Mouse (Mus musculus) megakaryocyte, embryonic 14.5 days (primary cell): ENCODE measurements at regions not wholly inside any gene's neighbourhood (a gene's known extent, or its start where the extent isn't known, plus 50 kb on each side); places are given as distances from the start of the nearest gene placed in this dataset.

Experiments
- H3K27me3 ChIP-seq: replicated peaks from 2 replicates; pipeline ENCODE3; 2012; ENCODE audit warnings: inconsistent platforms
- H3K36me3 ChIP-seq: replicated peaks from 2 replicates; pipeline ENCODE3; 2012; ENCODE audit warnings: low read length, inconsistent platforms, mixed read lengths
- H3K4me1 ChIP-seq: 2 replicates; pipeline ENCODE4 v1.6.1; 2012; ENCODE audit warnings: inconsistent platforms
- H3K4me3 ChIP-seq: replicated peaks from 2 replicates; pipeline ENCODE3; 2012; ENCODE audit warnings: moderate library complexity, mild to moderate bottlenecking, inconsistent platforms
- H3K9me3 ChIP-seq: 2 replicates; pipeline ENCODE4 v1.6.1; 2012; ENCODE audit warnings: inconsistent platforms
- FLI1 ChIP-seq: IDR thresholded peaks from 2 replicates; pipeline ENCODE4 v1.6.1; 2012; ENCODE audit warnings: low read length, inconsistent platforms, mixed read lengths
- GATA1 ChIP-seq: IDR thresholded peaks from 3 replicates; pipeline ENCODE4 v1.6.1; 2012; ENCODE audit warnings: mixed read lengths, low read length, inconsistent platforms, borderline replicate concordance

DNA sequence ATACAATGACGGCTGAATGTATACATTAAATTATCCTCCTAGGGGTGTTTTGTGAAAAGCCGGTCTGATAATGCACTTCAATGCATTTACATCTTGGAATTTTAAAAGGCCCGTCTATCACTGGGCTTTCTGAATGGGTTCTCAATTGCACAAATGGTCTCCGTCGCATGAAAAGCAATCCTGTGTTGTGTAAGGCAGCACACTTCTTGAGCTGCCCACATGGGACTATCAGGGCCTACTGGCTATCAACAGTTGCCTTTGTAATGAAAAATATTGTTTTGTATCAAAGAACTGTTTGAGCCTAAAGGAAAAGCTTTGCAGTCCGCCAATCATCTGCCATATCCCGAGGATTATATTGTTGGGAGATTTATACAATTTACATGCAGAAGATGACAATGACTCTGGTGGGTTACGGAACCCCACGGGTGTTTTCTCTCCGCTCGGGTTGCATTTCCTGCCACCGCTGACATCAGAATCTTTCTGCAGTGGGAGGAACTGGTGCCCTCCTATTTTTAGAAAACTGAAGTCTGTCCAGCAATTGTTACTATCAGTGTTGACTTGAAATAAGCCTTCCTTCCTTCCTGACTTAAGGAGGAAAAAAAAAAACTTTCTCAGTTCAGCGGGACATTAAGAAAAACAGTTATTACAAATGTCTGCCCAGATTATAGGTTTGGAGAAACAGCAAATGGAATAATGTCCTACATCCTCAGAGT, 118.7 kb downstream of the Tmem26 start:
- TF ChIP-seq FLI1: no peak
- TF ChIP-seq GATA1: no peak

DNA sequence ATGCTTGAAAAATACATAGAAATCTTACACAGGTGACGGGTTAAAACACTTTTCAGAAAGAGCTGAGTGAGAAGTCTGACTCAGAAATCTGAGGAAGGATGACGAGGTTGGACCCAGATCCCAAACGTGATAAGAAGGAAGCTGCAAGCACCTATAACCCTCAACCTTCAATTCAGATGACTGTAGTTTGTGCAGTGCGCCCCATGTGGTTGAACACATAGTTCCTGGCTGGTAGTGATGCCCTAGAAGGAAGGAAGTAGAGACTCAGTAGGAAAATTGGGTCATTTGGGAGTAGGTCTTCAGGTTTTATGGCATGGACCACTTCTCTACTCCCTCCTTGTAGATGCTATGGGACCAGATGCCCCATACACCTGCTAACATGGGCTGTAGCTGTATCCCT, 120.6 kb downstream of the Tmem26 start:
- TF ChIP-seq GATA1: no peak
- TF ChIP-seq FLI1: no peak
- no peaks in the 10 kb centered on the region for H3K36me3 ChIP-seq
- no peaks in the 10 kb centered on the region for H3K4me1 ChIP-seq
- no peak overlapping the region for H3K4me3 ChIP-seq
- H3K9me3 ChIP-seq: peaks cover 5% of the 10 kb centered on the region; the same call in 1 of the 2 replicates
- H3K27me3 ChIP-seq: no peaks in the 10 kb centered on the region

More for the DNA sequence above, 118.7 kb downstream of the Tmem26 start:
- Histone ChIP-seq H3K9me3 (peaks cover 5% of the 10 kb centered on the region; the same call in 1 of the 2 replicates), H3K27me3 (no peaks in the 10 kb centered on the region), H3K4me1 (no peaks in the 10 kb centered on the region), H3K36me3 (no peaks in the 10 kb centered on the region), H3K4me3 (no peak overlapping the region)

DNA sequence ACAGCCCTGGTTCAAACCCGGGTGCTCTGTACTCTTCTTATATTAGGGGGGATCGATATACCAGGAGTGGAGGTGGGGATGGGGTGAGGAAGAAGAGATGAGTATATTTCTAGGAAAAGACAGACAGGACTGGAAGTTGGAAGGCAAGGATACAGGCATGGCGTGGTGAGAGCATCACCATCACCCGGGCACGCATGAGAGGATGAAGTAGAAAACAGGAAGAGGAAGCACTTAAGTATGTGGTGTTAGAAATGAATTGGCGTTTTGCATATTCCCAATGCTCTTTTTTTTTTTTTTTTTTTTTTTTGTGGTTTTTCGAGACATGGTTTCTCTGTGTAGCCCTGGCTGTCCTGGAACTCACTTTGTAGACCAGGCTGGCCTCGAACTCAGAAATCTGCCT, 121.2 kb downstream of the Tmem26 start:
- Histone ChIP-seq H3K4me1 (no peaks in the 10 kb centered on the region), H3K27me3 (no peaks in the 10 kb centered on the region), H3K9me3 (0 out of 2 replicates have a peak, but pooled peaks cover under 1% of the 10 kb centered on the region), H3K4me3 (no peak overlapping the region), H3K36me3 (no peaks in the 10 kb centered on the region)
- TF ChIP-seq FLI1 (no peak), GATA1 (no peak)

DNA sequence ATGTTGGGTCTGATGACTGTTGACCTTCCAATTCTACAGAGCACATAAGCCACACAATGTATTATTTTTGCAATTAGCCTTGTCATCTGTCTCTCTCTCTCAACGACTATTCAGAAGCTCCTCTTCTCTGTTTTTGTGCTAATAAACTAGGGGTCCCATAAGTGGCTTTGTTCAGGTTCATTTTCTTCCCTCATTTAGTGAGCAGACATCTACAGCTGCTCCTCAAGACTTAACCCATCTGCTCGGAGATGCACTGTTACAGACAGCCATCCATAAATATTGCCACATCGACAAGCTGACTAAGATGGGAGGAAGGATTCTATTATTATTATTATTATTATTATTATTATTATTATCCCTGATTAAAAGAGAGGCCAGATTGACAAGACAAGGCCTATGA, 127.7 kb downstream of the Tmem26 start:
- Histone ChIP-seq H3K9me3 (peaks cover 4% of the 10 kb centered on the region), H3K4me3 (no peak overlapping the region), H3K36me3 (no peaks in the 10 kb centered on the region), H3K4me1 (no peaks in the 10 kb centered on the region), H3K27me3 (no peaks in the 10 kb centered on the region)
- TF ChIP-seq GATA1 (no peak), FLI1 (no peak)

DNA sequence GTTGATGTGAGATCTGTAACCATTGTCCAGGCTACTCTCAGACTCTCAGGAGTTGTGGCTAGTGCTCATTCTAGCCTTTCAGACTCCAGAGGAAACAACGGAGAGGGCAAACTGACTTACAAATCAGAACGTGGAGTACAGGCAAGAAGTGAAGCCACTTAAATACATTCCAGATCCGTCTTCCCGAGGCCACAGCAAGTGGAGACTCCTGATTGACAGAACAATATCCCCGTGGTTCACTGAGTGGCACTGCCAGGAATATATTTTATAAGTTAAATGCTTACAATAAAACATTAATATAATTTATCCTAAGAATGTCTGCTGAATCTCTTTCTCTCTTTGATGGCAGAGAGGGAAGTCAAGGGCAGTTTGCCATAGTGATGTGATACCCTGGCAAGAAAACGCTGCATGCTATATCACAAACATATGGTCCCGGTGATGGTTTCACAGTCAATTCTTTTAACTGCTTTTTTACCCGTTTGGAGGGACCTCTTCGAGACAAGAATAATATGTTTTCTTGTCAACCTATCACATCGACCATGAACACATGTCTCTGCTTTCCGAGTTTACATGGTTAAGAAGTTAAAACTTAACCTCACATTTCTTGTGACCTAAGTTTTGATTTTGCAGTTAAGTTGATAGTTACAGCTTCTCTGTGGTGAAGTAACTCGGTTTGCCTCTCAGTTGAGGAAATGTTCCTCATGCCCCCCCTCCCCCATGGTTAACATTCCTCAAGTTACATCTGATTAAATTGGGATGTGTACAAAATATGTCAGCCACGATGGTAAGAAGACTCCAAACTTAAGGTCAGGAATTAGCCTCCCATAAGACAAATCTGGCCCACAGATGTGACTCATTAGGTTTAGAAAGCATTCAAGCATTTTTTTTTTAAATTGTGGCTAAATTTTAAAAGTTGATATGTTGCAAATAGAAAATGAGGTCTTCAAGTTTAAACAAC, 132.8 kb downstream of the Tmem26 start:
- TF ChIP-seq GATA1: no peak
- no peak for TF ChIP-seq FLI1
- no peak overlapping the region for H3K4me3 ChIP-seq
- H3K27me3 ChIP-seq: no peaks in the 10 kb centered on the region
- peaks cover 4% of the 10 kb centered on the region for H3K9me3 ChIP-seq
- no peaks in the 10 kb centered on the region for H3K4me1 ChIP-seq
- no peaks in the 10 kb centered on the region for H3K36me3 ChIP-seq

DNA sequence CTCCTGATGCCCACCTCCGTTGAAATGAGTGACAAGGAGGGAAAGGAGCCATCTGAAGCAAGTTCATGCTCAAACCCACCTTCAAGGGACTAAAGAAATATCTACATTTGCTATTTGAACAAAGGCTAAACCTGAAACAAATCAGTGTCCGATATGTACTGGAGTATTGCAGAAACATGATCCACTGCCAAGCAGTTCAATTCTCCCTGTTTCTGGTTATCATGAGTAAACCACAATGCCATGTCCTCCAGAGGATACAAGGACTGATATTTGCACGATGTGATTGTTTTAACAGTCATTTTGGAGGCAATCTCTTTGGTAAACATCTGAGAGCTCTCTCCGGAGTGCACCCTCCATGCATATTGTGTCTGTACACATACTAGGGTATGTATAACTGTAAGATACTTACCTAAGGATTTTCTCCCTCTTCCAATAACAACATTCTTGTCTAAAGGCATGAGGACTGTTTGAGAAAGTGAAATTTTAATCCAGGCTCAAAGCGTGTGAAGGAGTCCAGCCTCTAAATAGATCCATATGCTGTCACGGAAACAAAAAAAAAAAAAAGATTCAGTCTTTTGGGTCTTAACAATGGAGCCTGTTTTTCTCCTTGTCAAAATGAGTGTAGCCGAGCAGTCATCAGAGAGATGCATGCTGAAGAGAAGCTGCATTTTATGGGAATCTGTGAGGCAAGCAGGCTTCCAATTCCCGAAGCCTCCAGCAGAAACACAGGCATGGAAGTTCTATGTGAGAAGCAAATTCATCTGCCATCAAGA, 141.3 kb downstream of the Tmem26 start:
- no peaks in the 10 kb centered on the region for H3K4me1 ChIP-seq
- no peaks in the 10 kb centered on the region for H3K27me3 ChIP-seq
- H3K9me3 ChIP-seq: 0 out of 2 replicates have a peak, but pooled peaks cover 7% of the 10 kb centered on the region
- H3K4me3 ChIP-seq: no peak overlapping the region
- H3K36me3 ChIP-seq: no peaks in the 10 kb centered on the region
- no peak for TF ChIP-seq FLI1
- no peak for TF ChIP-seq GATA1

DNA sequence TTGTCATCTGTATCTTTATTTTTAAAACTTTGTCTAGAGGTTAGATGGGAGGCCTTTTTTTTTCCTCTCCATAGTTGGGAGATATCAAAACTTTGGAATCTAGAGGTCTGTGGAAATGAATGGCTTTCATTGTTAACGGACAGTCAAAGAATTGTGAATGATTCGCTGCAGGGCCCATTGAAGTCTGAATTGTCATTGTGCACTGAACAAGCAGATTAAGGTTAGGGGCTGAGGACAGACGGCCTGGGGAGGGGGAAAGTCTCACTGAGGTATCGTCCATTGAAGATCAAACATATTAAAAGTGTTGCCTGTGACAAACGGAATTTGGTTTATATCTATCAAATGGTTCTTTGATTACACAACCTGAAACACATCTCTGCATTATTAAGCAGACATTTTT, 142.3 kb downstream of the Tmem26 start:
- no peak for TF ChIP-seq FLI1
- TF ChIP-seq GATA1: no peak
- Histone ChIP-seq H3K9me3 (0 out of 2 replicates have a peak, but pooled peaks cover 11% of the 10 kb centered on the region), H3K4me3 (no peak overlapping the region), H3K27me3 (no peaks in the 10 kb centered on the region), H3K36me3 (no peaks in the 10 kb centered on the region), H3K4me1 (no peaks in the 10 kb centered on the region)

DNA sequence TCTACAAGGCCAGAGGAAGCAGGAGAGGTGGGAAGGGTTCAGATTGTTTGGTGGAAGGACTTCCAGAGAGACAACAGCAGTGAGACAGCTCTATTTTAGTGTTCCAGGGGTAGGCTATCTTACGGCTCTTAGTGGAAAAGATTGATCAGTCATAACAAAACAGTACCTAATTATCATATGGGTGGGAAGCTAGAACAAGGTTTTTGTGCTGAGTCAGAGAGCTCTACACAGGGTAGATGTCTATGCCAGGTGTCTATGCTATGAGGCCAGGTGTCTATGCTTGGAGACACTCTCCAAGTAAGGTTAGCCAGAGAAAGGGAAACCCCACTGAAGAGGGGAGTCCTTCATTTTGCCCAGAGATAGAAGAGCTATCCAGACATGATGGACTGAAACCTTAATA, 143.9 kb downstream of the Tmem26 start:
- TF ChIP-seq GATA1 (no peak), FLI1 (no peak)
- Histone ChIP-seq H3K9me3 (0 out of 2 replicates have a peak, but pooled peaks cover 11% of the 10 kb centered on the region), H3K27me3 (no peaks in the 10 kb centered on the region), H3K4me3 (no peak overlapping the region), H3K4me1 (no peaks in the 10 kb centered on the region), H3K36me3 (no peaks in the 10 kb centered on the region)

DNA sequence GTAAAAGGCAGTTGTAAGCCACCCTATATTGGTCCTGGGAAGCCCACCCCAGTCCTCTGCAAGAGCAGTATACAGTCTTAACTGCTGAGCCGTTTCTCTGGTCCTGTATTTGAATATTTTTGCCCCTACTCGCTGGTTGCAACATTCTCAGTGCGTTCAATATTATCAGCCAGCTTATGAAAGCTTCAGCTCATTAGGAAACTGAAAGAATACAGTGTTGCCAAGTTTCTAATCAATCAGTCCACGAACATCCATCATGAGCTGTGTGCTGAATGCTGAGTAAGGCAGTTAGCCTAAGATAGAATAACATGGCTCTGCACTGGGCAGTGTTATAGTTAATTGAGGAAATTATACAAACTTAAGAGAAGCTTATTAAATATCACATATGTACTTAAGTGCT, 148.7 kb downstream of the Tmem26 start:
- H3K4me3 ChIP-seq: no peak overlapping the region
- H3K9me3 ChIP-seq: peaks cover 17% of the 10 kb centered on the region
- no peak for TF ChIP-seq GATA1
- TF ChIP-seq FLI1: no peak
- no peaks in the 10 kb centered on the region for H3K27me3 ChIP-seq
- no peaks in the 10 kb centered on the region for H3K36me3 ChIP-seq
- no peaks in the 10 kb centered on the region for H3K4me1 ChIP-seq
